Mouse (Mus musculus) ovary, adult 2 months (tissue): ENCODE results near the gene Fam171a1. TPM values are rescaled to one million over a fixed set of nuclear protein-coding genes. Genes with fewer than 3 reads are reported as not detected.

Experiments used
- polyA plus RNA-seq: library from polyadenylated mRNA; depleted of rRNA; stranded (reverse); fragments of >200 nt; gene quantifications from 2 replicates; pipeline ENCODE4 v1.2.3, GENCODE M21; 2012; rRNA removed

Gene Fam171a1
- polyA plus RNA-seq: 40.7 and 42.2 TPM in 2 replicates

DNA sequence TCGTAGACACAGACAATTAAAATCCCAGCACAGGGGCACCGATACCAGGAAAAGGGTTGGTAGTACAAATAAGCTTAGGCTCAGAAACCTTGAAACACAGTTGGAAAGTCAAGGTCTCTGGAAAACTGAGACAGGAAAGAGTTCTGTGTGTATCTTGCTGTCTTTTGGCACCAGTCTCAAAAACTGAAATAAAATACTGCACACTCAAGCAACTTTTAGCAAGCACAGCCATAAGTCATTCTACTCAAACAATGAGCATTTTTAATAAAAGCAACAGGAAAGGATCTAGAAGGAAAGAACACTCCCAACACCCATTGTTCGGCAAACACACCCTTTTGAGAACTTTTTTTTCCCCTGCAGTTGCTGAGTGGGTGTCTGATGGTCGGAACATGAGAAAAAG lies at the start of gene Fam171a1:
Gene Fam171a1 (plus strand): TSS at position 359 of the 400 bp plus-strand sequence.

Other genes with a start within 250 kb of the Fam171a1 start
- gene Nmt2, start 170.0 kb downstream of the Fam171a1 start, polyA plus RNA-seq: 13.1 and 14.0 TPM in 2 replicates
- 3.1 and 4.7 TPM in 2 replicates for gene Rpp38, start 218.4 kb downstream of the Fam171a1 start, polyA plus RNA-seq
- gene Acbd7, start 221.9 kb downstream of the Fam171a1 start, polyA plus RNA-seq: 0.52 TPM in 1 of 2 replicates, not detected in the other